11 mouse cellular contexts compared by ENCODE assay signal in the genomic region with DNA sequence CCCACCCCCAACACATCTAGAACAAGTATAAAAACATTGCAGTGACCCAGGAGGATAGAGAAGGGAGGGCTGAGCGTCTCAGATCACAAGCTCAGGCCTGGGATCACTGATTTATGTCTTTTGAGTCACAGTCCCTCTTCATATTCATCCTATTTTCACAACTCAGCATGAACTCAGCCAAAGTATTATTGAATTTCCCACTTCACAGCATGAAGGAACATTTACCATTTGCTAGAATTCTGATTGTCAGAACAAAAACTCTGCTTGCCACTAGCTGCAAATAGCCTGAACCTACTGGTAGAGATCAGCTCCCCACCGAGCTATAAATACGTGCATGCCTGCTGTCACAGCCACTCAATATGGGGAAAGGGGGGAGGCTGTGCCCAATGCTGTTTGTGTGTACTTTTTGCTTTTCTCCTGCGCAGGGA. TPM values are rescaled to one million over a fixed set of nuclear protein-coding genes. Genes with fewer than 3 reads are reported as not detected.
DNase-seq lines count a peak whose midpoint lies in the region; ATAC-seq and TF ChIP-seq lines count a peak whose summit lies in the region.
"Had no signal": no experiment of that assay in that cellular context is flagged by ENCODE, and none has a peak within 500 bp of the region (broad histone marks: within the 10 kb centered on the region; RNA-seq: fewer than 3 reads in every experiment).

No protein-coding gene starts in this region.

- H3K9ac ChIP-seq in embryonic facial prominence, embryonic 11.5 days (replicated peaks; ENCODE audit: low read length): no peak overlapping the region
- no peak overlapping the region for H3K9ac ChIP-seq in kidney, postnatal 0 days (ENCODE audit: low read depth, low read length)
- no peak overlapping the region for H3K9ac ChIP-seq in kidney, embryonic 15.5 days
- H3K9ac ChIP-seq in hindbrain, embryonic 13.5 days: no peak overlapping the region
- H3K9ac ChIP-seq in neural tube, embryonic 14.5 days (replicated peaks; ENCODE audit: low read depth, low read length): no peak overlapping the region
- H3K9ac ChIP-seq: heart, embryonic 13.5 days; liver, embryonic 15.5 days had no signal

- no peaks in the 10 kb centered on the region for H3K36me3 ChIP-seq in embryonic facial prominence, embryonic 11.5 days (replicated peaks; ENCODE audit: control insufficient read depth, insufficient read depth, low read depth, low read length)
- no peaks in the 10 kb centered on the region for H3K36me3 ChIP-seq in embryonic facial prominence, embryonic 10.5 days (replicated peaks)
- H3K36me3 ChIP-seq in kidney, postnatal 0 days (ENCODE audit: insufficient read depth, low read length): no peaks in the 10 kb centered on the region
- no peaks in the 10 kb centered on the region for H3K36me3 ChIP-seq in kidney, embryonic 15.5 days
- H3K36me3 ChIP-seq in hindbrain, embryonic 13.5 days: no peaks in the 10 kb centered on the region
- H3K36me3 ChIP-seq in neural tube, embryonic 14.5 days (ENCODE audit: control insufficient read depth, insufficient read depth, low read length): no peaks in the 10 kb centered on the region
- H3K36me3 ChIP-seq: heart, embryonic 13.5 days; liver, embryonic 15.5 days had no signal

- ATAC-seq in embryonic facial prominence, embryonic 11.5 days (replicated peaks; ENCODE audit: insufficient number of reproducible peaks, low FRiP score, low TSS enrichment, low read depth): no peak
- ATAC-seq in kidney, postnatal 0 days (replicated peaks; ENCODE audit: low FRiP score, low read depth): no peak
- ATAC-seq in kidney, embryonic 15.5 days (replicated peaks; ENCODE audit: low FRiP score): no peak
- 0 out of 2 replicates have a peak, but pooled peaks have one; percentile 65 for ATAC-seq in hindbrain, embryonic 13.5 days (ENCODE audit: low FRiP score)
- ATAC-seq in neural tube, embryonic 14.5 days (ENCODE audit: low read depth): peak; percentile 72

- TF ChIP-seq CTCF in kidney, postnatal 0 days (IDR thresholded peaks at IDR 0.05; ENCODE audit: low read depth): no peak

- H3K9me3 ChIP-seq in embryonic facial prominence, embryonic 11.5 days (replicated peaks; ENCODE audit: control insufficient read depth, low read length): no peaks in the 10 kb centered on the region
- H3K9me3 ChIP-seq in embryonic facial prominence, embryonic 10.5 days: no peaks in the 10 kb centered on the region
- H3K9me3 ChIP-seq in kidney, postnatal 0 days (replicated peaks; ENCODE audit: low read length): no peaks in the 10 kb centered on the region
- H3K9me3 ChIP-seq in kidney, embryonic 15.5 days (replicated peaks): no peaks in the 10 kb centered on the region
- H3K9me3 ChIP-seq in hindbrain, embryonic 13.5 days: no peaks in the 10 kb centered on the region
- H3K9me3 ChIP-seq in neural tube, embryonic 14.5 days (ENCODE audit: control insufficient read depth, low read length): no peaks in the 10 kb centered on the region
- H3K9me3 ChIP-seq: heart, embryonic 13.5 days; liver, embryonic 15.5 days had no signal

- H3K27ac ChIP-seq in embryonic facial prominence, embryonic 11.5 days (replicated peaks; ENCODE audit: low read depth, low read length): no peak overlapping the region
- H3K27ac ChIP-seq in embryonic facial prominence, embryonic 10.5 days (replicated peaks): no peak overlapping the region
- no peak overlapping the region for H3K27ac ChIP-seq in kidney, postnatal 0 days
- H3K27ac ChIP-seq in kidney, embryonic 15.5 days: no peak overlapping the region
- no peak overlapping the region for H3K27ac ChIP-seq in hindbrain, embryonic 13.5 days
- no peak overlapping the region for H3K27ac ChIP-seq in neural tube, embryonic 14.5 days (ENCODE audit: low read depth, low read length)
- H3K27ac ChIP-seq: heart, embryonic 13.5 days; liver, embryonic 15.5 days had no signal

- peak; percentile 13 for DNase-seq in embryonic facial prominence, embryonic 11.5 days (ENCODE audit: low spot score)
- DNase-seq in embryonic facial prominence, embryonic 10.5 days (ENCODE audit: low spot score): no peak
- DNase-seq in kidney, postnatal 0 days (ENCODE audit: low spot score): peak; percentile 12
- no peak for DNase-seq in B cell, adult 2 months
- no peak for DNase-seq in urinary bladder, postnatal 36 days (ENCODE audit: low spot score in 2 of 2)
- DNase-seq: kidney, adult 8-10 months had no signal

- H3K4me3 ChIP-seq in embryonic facial prominence, embryonic 11.5 days (ENCODE audit: low read depth, low read length): no peak overlapping the region
- no peak overlapping the region for H3K4me3 ChIP-seq in embryonic facial prominence, embryonic 10.5 days
- H3K4me3 ChIP-seq in kidney, postnatal 0 days (replicated peaks; ENCODE audit: low read depth, low read length): no peak overlapping the region
- no peak overlapping the region for H3K4me3 ChIP-seq in kidney, embryonic 15.5 days (replicated peaks)
- no peak overlapping the region for H3K4me3 ChIP-seq in hindbrain, embryonic 13.5 days
- H3K4me3 ChIP-seq in neural tube, embryonic 14.5 days (ENCODE audit: low read depth, low read length): no peak overlapping the region
- H3K4me3 ChIP-seq: heart, embryonic 13.5 days; liver, embryonic 15.5 days had no signal

- no peak overlapping the region for H3K4me2 ChIP-seq in embryonic facial prominence, embryonic 11.5 days (ENCODE audit: low read depth, low read length)
- H3K4me2 ChIP-seq in kidney, postnatal 0 days (ENCODE audit: low read length): no peak overlapping the region
- no peak overlapping the region for H3K4me2 ChIP-seq in kidney, embryonic 15.5 days
- no peak overlapping the region for H3K4me2 ChIP-seq in hindbrain, embryonic 13.5 days
- no peak overlapping the region for H3K4me2 ChIP-seq in neural tube, embryonic 14.5 days (ENCODE audit: low read depth, low read length)
- H3K4me2 ChIP-seq: heart, embryonic 13.5 days; liver, embryonic 15.5 days had no signal

- H3K4me1 ChIP-seq in embryonic facial prominence, embryonic 11.5 days (ENCODE audit: control insufficient read depth, insufficient read depth, low read length): no peaks in the 10 kb centered on the region
- H3K4me1 ChIP-seq in embryonic facial prominence, embryonic 10.5 days: no peaks in the 10 kb centered on the region
- no peaks in the 10 kb centered on the region for H3K4me1 ChIP-seq in kidney, postnatal 0 days (replicated peaks; ENCODE audit: insufficient read depth, low read length)
- no peaks in the 10 kb centered on the region for H3K4me1 ChIP-seq in kidney, embryonic 15.5 days
- H3K4me1 ChIP-seq in hindbrain, embryonic 13.5 days (replicated peaks): no peaks in the 10 kb centered on the region; the same call in 1 of the 2 replicates
- no peaks in the 10 kb centered on the region for H3K4me1 ChIP-seq in neural tube, embryonic 14.5 days (ENCODE audit: control insufficient read depth, insufficient read depth, low read length)
- H3K4me1 ChIP-seq: heart, embryonic 13.5 days; liver, embryonic 15.5 days had no signal

- WGBS in embryonic facial prominence, embryonic 11.5 days: 55% methylated on average over 4 of the region's 4 CpGs
- WGBS in embryonic facial prominence, embryonic 10.5 days: 49% methylated on average over 4 of the region's 4 CpGs
- 19% methylated on average over 4 of the region's 4 CpGs for WGBS in kidney, postnatal 0 days
- WGBS in kidney, embryonic 15.5 days: 20% methylated on average over 4 of the region's 4 CpGs
- WGBS in hindbrain, embryonic 13.5 days: 20% methylated on average over 4 of the region's 4 CpGs
- 29% methylated on average over 4 of the region's 4 CpGs for WGBS in neural tube, embryonic 14.5 days

- no peaks in the 10 kb centered on the region for H3K27me3 ChIP-seq in embryonic facial prominence, embryonic 11.5 days (ENCODE audit: control insufficient read depth, insufficient read depth, low read length)
- H3K27me3 ChIP-seq in embryonic facial prominence, embryonic 10.5 days (replicated peaks; ENCODE audit: low read depth, poor library complexity, severe bottlenecking): no peaks in the 10 kb centered on the region
- H3K27me3 ChIP-seq in kidney, postnatal 0 days (ENCODE audit: insufficient read depth, low read length): no peaks in the 10 kb centered on the region
- no peaks in the 10 kb centered on the region for H3K27me3 ChIP-seq in kidney, embryonic 15.5 days
- peaks cover 15% of the 10 kb centered on the region for H3K27me3 ChIP-seq in hindbrain, embryonic 13.5 days
- no peaks in the 10 kb centered on the region; the same call in 1 of the 2 replicates for H3K27me3 ChIP-seq in neural tube, embryonic 14.5 days (ENCODE audit: control insufficient read depth, insufficient read depth, low read length)
- H3K27me3 ChIP-seq: heart, embryonic 13.5 days; liver, embryonic 15.5 days had no signal

RNA-seq across cellular contexts. Expression of gene Ppp1r17, which starts 59.1 kb away (rescaled TPM):
- 25.8 and 26.3 TPM in 2 replicates for polyA plus RNA-seq in embryonic facial prominence, embryonic 11.5 days (2014; fragmentation: Nextera tagmentation; extraction: Ambion mirVana)
- polyA plus RNA-seq in embryonic facial prominence, embryonic 10.5 days (2016; fragmentation: Nextera tagmentation; extraction: Ambion mirVana): 22.4 and 27.1 TPM in 2 replicates
- polyA plus RNA-seq in kidney, postnatal 0 days (2015; fragmentation: Nextera tagmentation; extraction: Ambion mirVana): 0.07 TPM in 1 of 2 replicates, not detected in the other
- 0.21 and 1.1 TPM in 2 replicates for polyA plus RNA-seq in kidney, embryonic 15.5 days (2015; fragmentation: Nextera tagmentation; extraction: Ambion mirVana)
- polyA plus RNA-seq in hindbrain, embryonic 13.5 days (2015; fragmentation: Nextera tagmentation; extraction: Ambion mirVana): 11.1 and 16.6 TPM in 2 replicates
- polyA plus RNA-seq in neural tube, embryonic 14.5 days (2014; fragmentation: Nextera tagmentation; extraction: Ambion mirVana): 2.2 and 3.1 TPM in 2 replicates
- polyA plus RNA-seq: liver, embryonic 15.5 days had no signal

Comparison
In these comparisons a context has a peak if more than half of its experiments do, and no peak if none do; other contexts are left out.
1. DNase-seq: peak in embryonic facial prominence, embryonic 11.5 days (single experiment) and kidney, postnatal 0 days (single experiment); none in embryonic facial prominence, embryonic 10.5 days (single experiment), B cell, adult 2 months (0 of 2) and urinary bladder, postnatal 36 days (0 of 2).
2. ATAC-seq: peak in hindbrain, embryonic 13.5 days (single experiment) and neural tube, embryonic 14.5 days (single experiment); none in embryonic facial prominence, embryonic 11.5 days (single experiment), kidney, postnatal 0 days (single experiment) and kidney, embryonic 15.5 days (single experiment).